21 mouse cellular contexts compared by ENCODE assay signal in the genomic region with DNA sequence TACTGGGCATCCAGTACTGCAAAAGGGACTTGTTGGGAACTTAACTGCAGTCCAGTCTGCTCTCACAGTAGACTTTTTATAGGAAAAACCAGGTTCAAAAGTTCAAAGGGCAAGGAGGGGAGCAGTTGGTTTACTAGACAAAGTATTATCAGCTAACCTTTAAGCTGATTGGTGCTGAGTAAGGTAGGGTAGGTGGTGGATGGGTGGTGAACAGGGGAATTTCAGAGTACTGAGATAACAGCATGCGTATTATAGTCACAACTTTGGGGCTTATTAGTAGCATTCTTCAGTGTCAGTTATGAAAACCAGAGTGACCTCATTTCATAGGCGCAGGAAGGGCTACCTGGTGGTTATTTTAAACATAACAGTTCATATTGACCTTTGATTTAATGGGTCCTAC. TPM values are rescaled to one million over a fixed set of nuclear protein-coding genes. Genes with fewer than 3 reads are reported as not detected.
A peak's percentile ranks its signal among the peaks of the same experiment; 100 is the strongest.
DNase-seq lines count a peak whose midpoint lies in the region; ATAC-seq lines count a peak whose summit lies in the region.
"Had no signal": no experiment of that assay in that cellular context is flagged by ENCODE, and none has a peak within 500 bp of the region (broad histone marks: within the 10 kb centered on the region; RNA-seq: fewer than 3 reads in every experiment).

No protein-coding gene starts in this region.

- no peak overlapping the region for H3K4me2 ChIP-seq in liver, embryonic 11.5 days
- H3K4me2 ChIP-seq in intestine, embryonic 16.5 days (ENCODE audit: low read depth, low read length): no peak overlapping the region
- no peak overlapping the region for H3K4me2 ChIP-seq in midbrain, embryonic 13.5 days (replicated peaks)

- no peak overlapping the region for H3K9ac ChIP-seq in liver, embryonic 11.5 days (ENCODE audit: low read depth, low read length)
- H3K9ac ChIP-seq in intestine, embryonic 16.5 days (ENCODE audit: low read depth, low read length): no peak overlapping the region
- no peak overlapping the region for H3K9ac ChIP-seq in midbrain, embryonic 13.5 days (replicated peaks)
- H3K9ac ChIP-seq: embryonic facial prominence, embryonic 12.5 days; forebrain, embryonic 15.5 days; heart, embryonic 12.5 days had no signal

- no peak overlapping the region for H3K27ac ChIP-seq in liver, embryonic 11.5 days (ENCODE audit: low read depth, low read length)
- no peak overlapping the region for H3K27ac ChIP-seq in intestine, embryonic 16.5 days (ENCODE audit: low read length)
- H3K27ac ChIP-seq in midbrain, embryonic 13.5 days: no peak overlapping the region
- H3K27ac ChIP-seq: embryonic facial prominence, embryonic 12.5 days; forebrain, embryonic 15.5 days; hindbrain, embryonic 10.5 days; hindbrain, embryonic 14.5 days had no signal

- WGBS in liver, embryonic 11.5 days: 68% methylated on average over 2 of the region's 2 CpGs
- 85% methylated on average over 2 of the region's 2 CpGs for WGBS in intestine, embryonic 16.5 days
- WGBS in midbrain, embryonic 13.5 days: 99% methylated on average over 2 of the region's 2 CpGs

- no peaks in the 10 kb centered on the region for H3K36me3 ChIP-seq in liver, embryonic 11.5 days (ENCODE audit: control insufficient read depth, insufficient read depth, low read length)
- no peaks in the 10 kb centered on the region for H3K36me3 ChIP-seq in intestine, embryonic 16.5 days (ENCODE audit: control insufficient read depth, insufficient read depth, low read length)
- H3K36me3 ChIP-seq in midbrain, embryonic 13.5 days: no peaks in the 10 kb centered on the region
- H3K36me3 ChIP-seq: embryonic facial prominence, embryonic 12.5 days; forebrain, embryonic 15.5 days; heart, embryonic 12.5 days; hindbrain, embryonic 10.5 days had no signal

- H3K4me1 ChIP-seq in liver, embryonic 11.5 days (replicated peaks; ENCODE audit: control insufficient read depth, insufficient read depth, low read length): 0 out of 2 replicates have a peak, but pooled peaks cover 2% of the 10 kb centered on the region
- no peaks in the 10 kb centered on the region for H3K4me1 ChIP-seq in intestine, embryonic 16.5 days (ENCODE audit: control insufficient read depth, insufficient read depth, low read length)
- H3K4me1 ChIP-seq in midbrain, embryonic 13.5 days (replicated peaks): peaks cover 5% of the 10 kb centered on the region; the same call in 1 of the 2 replicates
- H3K4me1 ChIP-seq: embryonic facial prominence, embryonic 12.5 days had no signal

- H3K9me3 ChIP-seq in liver, embryonic 11.5 days (ENCODE audit: control insufficient read depth, low read length): no peaks in the 10 kb centered on the region
- no peaks in the 10 kb centered on the region for H3K9me3 ChIP-seq in intestine, embryonic 16.5 days (ENCODE audit: control insufficient read depth, low read length)
- no peaks in the 10 kb centered on the region for H3K9me3 ChIP-seq in midbrain, embryonic 13.5 days
- H3K9me3 ChIP-seq: forebrain, embryonic 15.5 days had no signal

- no peak overlapping the region for H3K4me3 ChIP-seq in liver, embryonic 11.5 days (ENCODE audit: low read depth, low read length)
- no peak overlapping the region for H3K4me3 ChIP-seq in intestine, embryonic 16.5 days (ENCODE audit: low read length)
- no peak overlapping the region for H3K4me3 ChIP-seq in midbrain, embryonic 13.5 days (replicated peaks)
- H3K4me3 ChIP-seq: heart, embryonic 12.5 days had no signal

- H3K27me3 ChIP-seq in liver, embryonic 11.5 days (replicated peaks; ENCODE audit: control insufficient read depth, insufficient read depth, low read length): no peaks in the 10 kb centered on the region
- H3K27me3 ChIP-seq in intestine, embryonic 16.5 days (replicated peaks; ENCODE audit: control insufficient read depth, insufficient read depth, low read length): no peaks in the 10 kb centered on the region
- peaks cover 4% of the 10 kb centered on the region; the same call in 1 of the 2 replicates for H3K27me3 ChIP-seq in midbrain, embryonic 13.5 days
- H3K27me3 ChIP-seq: CH12.LX; embryonic facial prominence, embryonic 12.5 days; forebrain, embryonic 15.5 days; heart, embryonic 12.5 days had no signal

- ATAC-seq in CD4-positive, CD25-positive, alpha-beta regulatory T cell, adult 4 months: no peak
- peak; percentile 51 for ATAC-seq in liver, embryonic 11.5 days (replicated peaks; ENCODE audit: low FRiP score)
- ATAC-seq in intestine, embryonic 16.5 days: peak; percentile 81
- no peak for ATAC-seq in midbrain, embryonic 13.5 days
- ATAC-seq: forebrain, embryonic 15.5 days had no signal

- DNase-seq in CD4-positive, CD25-positive, alpha-beta regulatory T cell, adult 2 months (ENCODE audit: low read depth, low spot score): peak; percentile 30
- no peak for DNase-seq in liver, embryonic 11.5 days (ENCODE audit: low spot score)
- no peak for DNase-seq in liver
- DNase-seq in adrenal gland, adult 18-20 months (ENCODE audit: low spot score in 2 of 2): no peak
- DNase-seq: cerebellum, adult 11 months; cerebellum, adult 8-10 months; cerebellum, postnatal 25 days; gastrocnemius, postnatal 36 days had no signal

RNA-seq across cellular contexts. Expression of a gene that starts 0.8 kb away (rescaled TPM):
- polyA plus RNA-seq in CD4-positive, CD25-positive, alpha-beta regulatory T cell, adult 4 months (2017; shearing (Covaris generic)): 1 to 10 TPM in 1 of 2 experiments, under 1 TPM in 1; 0.77 to 1.0 TPM
- polyA plus RNA-seq in liver, embryonic 11.5 days (2014; fragmentation: Nextera tagmentation; extraction: Ambion mirVana): 1.0 and 1.4 TPM in 2 replicates
- polyA plus RNA-seq in intestine, embryonic 16.5 days (2015; fragmentation: Nextera tagmentation; extraction: Ambion mirVana): 2.5 and 3.2 TPM in 2 replicates
- polyA plus RNA-seq in midbrain, embryonic 13.5 days (2015; fragmentation: Nextera tagmentation; extraction: Ambion mirVana): 0.81 and 0.96 TPM in 2 replicates
- total RNA-seq in adrenal gland, adult 18-20 months (2021): 1 to 10 TPM; 3.4 to 5.4 TPM

RNA-seq across cellular contexts. Expression of a gene that starts 14.6 kb away (rescaled TPM):
- under 1 TPM; 0.10 to 0.12 TPM for polyA plus RNA-seq in CD4-positive, CD25-positive, alpha-beta regulatory T cell, adult 4 months (2017; shearing (Covaris generic))
- 2.0 and 2.3 TPM in 2 replicates for polyA plus RNA-seq in liver, embryonic 11.5 days (2014; fragmentation: Nextera tagmentation; extraction: Ambion mirVana)
- 2.4 and 3.4 TPM in 2 replicates for polyA plus RNA-seq in intestine, embryonic 16.5 days (2015; fragmentation: Nextera tagmentation; extraction: Ambion mirVana)
- polyA plus RNA-seq in midbrain, embryonic 13.5 days (2015; fragmentation: Nextera tagmentation; extraction: Ambion mirVana): 7.8 and 9.7 TPM in 2 replicates
- total RNA-seq in adrenal gland, adult 18-20 months (2021): 10 to 100 TPM; 15.5 to 16.8 TPM

RNA-seq across cellular contexts. Expression of a gene that starts 30.5 kb away (rescaled TPM):
- not detected for polyA plus RNA-seq in CD4-positive, CD25-positive, alpha-beta regulatory T cell, adult 4 months (2017; shearing (Covaris generic))
- not detected in 2 replicates for polyA plus RNA-seq in liver, embryonic 11.5 days (2014; fragmentation: Nextera tagmentation; extraction: Ambion mirVana)
- polyA plus RNA-seq in intestine, embryonic 16.5 days (2015; fragmentation: Nextera tagmentation; extraction: Ambion mirVana): 0.21 and 0.28 TPM in 2 replicates
- not detected in 2 replicates for polyA plus RNA-seq in midbrain, embryonic 13.5 days (2015; fragmentation: Nextera tagmentation; extraction: Ambion mirVana)
- under 1 TPM; 0.22 to 0.46 TPM for total RNA-seq in adrenal gland, adult 18-20 months (2021)
- total RNA-seq: CH12.LX; gastrocnemius, postnatal 36 days; heart, adult 8-10 months; heart, postnatal 25 days had no signal
- polyA plus RNA-seq: embryonic facial prominence, embryonic 12.5 days; forebrain, embryonic 11.5 days had no signal

RNA-seq across cellular contexts. Expression of a gene that starts 47.7 kb away (rescaled TPM):
- not detected for polyA plus RNA-seq in CD4-positive, CD25-positive, alpha-beta regulatory T cell, adult 4 months (2017; shearing (Covaris generic))
- 3.0 and 3.8 TPM in 2 replicates for polyA plus RNA-seq in liver, embryonic 11.5 days (2014; fragmentation: Nextera tagmentation; extraction: Ambion mirVana)
- polyA plus RNA-seq in intestine, embryonic 16.5 days (2015; fragmentation: Nextera tagmentation; extraction: Ambion mirVana): 7.0 and 11.7 TPM in 2 replicates
- polyA plus RNA-seq in midbrain, embryonic 13.5 days (2015; fragmentation: Nextera tagmentation; extraction: Ambion mirVana): 0.70 and 1.0 TPM in 2 replicates
- total RNA-seq in adrenal gland, adult 18-20 months (2021): 1 to 10 TPM in 1 of 2 experiments, not detected in 1; 1.3 TPM
- total RNA-seq: CH12.LX; gastrocnemius, adult 8-10 months; gastrocnemius, postnatal 36 days had no signal

RNA-seq across cellular contexts. Expression of a gene that starts 48.7 kb away (rescaled TPM):
- not detected for polyA plus RNA-seq in CD4-positive, CD25-positive, alpha-beta regulatory T cell, adult 4 months (2017; shearing (Covaris generic))
- 0.27 and 0.53 TPM in 2 replicates for polyA plus RNA-seq in liver, embryonic 11.5 days (2014; fragmentation: Nextera tagmentation; extraction: Ambion mirVana)
- polyA plus RNA-seq in intestine, embryonic 16.5 days (2015; fragmentation: Nextera tagmentation; extraction: Ambion mirVana): 0.34 and 0.67 TPM in 2 replicates
- polyA plus RNA-seq in midbrain, embryonic 13.5 days (2015; fragmentation: Nextera tagmentation; extraction: Ambion mirVana): 5.5 and 6.5 TPM in 2 replicates
- under 1 TPM; 0.26 to 0.36 TPM for total RNA-seq in adrenal gland, adult 18-20 months (2021)

Comparison
In these comparisons a context has a peak if more than half of its experiments do, and no peak if none do; other contexts are left out.
1. ATAC-seq: peak in liver, embryonic 11.5 days (single experiment) and intestine, embryonic 16.5 days (single experiment); none in CD4-positive, CD25-positive, alpha-beta regulatory T cell, adult 4 months (single experiment) and midbrain, embryonic 13.5 days (single experiment).